Mouse (Mus musculus): Measurements from ENCODE around the gene Mpzl2. TPM values are rescaled to one million over a fixed set of nuclear protein-coding genes. Genes with fewer than 3 reads are reported as not detected.

The Mpzl2 gene
- total and polyA plus RNA-seq, 3 experiments = 0.08 to 0.39 TPM; not detected in 1

DNA sequence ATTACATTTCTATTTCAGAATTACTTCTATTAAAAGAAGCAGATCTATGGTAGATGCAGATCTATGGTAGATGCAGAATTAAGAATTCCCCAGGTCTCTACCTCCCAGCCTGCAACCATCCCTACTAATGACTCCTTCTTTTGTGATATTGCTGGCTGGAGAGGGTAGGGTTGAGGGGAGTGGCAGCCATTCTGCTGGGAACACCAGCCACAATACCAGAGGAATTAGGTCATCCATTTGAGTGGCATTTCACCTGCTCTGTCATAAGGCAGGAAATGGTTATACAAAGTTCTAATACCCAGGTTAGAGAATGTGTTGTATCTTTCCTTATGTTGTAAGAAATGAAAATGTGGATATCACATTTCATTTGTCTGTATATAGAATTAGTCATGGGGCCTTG, 48.4 kb downstream of the Mpzl2 start:
- Histone ChIP-seq H3K9ac (ENCODE audit: control insufficient read depth, low read depth, low read length, poor library complexity, severe bottlenecking) (no peak overlapping the region), H3K9me3 (replicated peaks; ENCODE audit: insufficient read depth, low read length) (no peaks in the 10 kb centered on the region), H3K27ac (ENCODE audit: control insufficient read depth, low read depth, low read length) (no peak overlapping the region), H3K4me1 (ENCODE audit: control insufficient read depth in 1 of 2, insufficient read depth in 2 of 2, low read length in 2 of 2) (no peaks in the 10 kb centered on the region), H3K36me3 (ENCODE audit: control insufficient read depth in 1 of 2, insufficient read depth in 2 of 2, low read length in 2 of 2) (no peaks in the 10 kb centered on the region), H3K27me3 (ENCODE audit: control insufficient read depth in 1 of 2, insufficient read depth in 2 of 2, low read length in 2 of 2) (peaks cover 48 to 68% of the 10 kb centered on the region in 2 experiments), H3K4me3 (ENCODE audit: control insufficient read depth in 1 of 2, insufficient read depth in 1 of 2, low read depth in 2 of 2, low read length in 2 of 2) (no peak overlapping the region), H3K79me2 (ENCODE audit: control insufficient read depth, insufficient read depth, low read length, poor library complexity) (no peaks in the 10 kb centered on the region)
- DNase-seq (ENCODE audit: low read depth, low spot score) = no peak
- TF ChIP-seq CHD2 (IDR thresholded peaks at IDR 0.05; ENCODE audit: low read length) (no peak), POLR2A (IDR thresholded peaks at IDR 0.05; ENCODE audit: control insufficient read depth in 1 of 2, insufficient read depth in 1 of 2, low read depth in 1 of 2, low read length in 2 of 2, poor library complexity in 1 of 2) (no peak), MYB (IDR thresholded peaks at IDR 0.05; ENCODE audit: low read depth, low read length) (no peak), NRF1 (IDR thresholded peaks at IDR 0.05; ENCODE audit: insufficient read depth, low read depth, low read length, poor library complexity, severe bottlenecking) (no peak), ZKSCAN1 (IDR thresholded peaks at IDR 0.05; ENCODE audit: low read depth, low read length) (no peak), USF1 (IDR thresholded peaks at IDR 0.05; ENCODE audit: low read depth, low read length) (no peak), MAX (IDR thresholded peaks at IDR 0.05; ENCODE audit: low read length) (no peak), CTCF (IDR thresholded peaks at IDR 0.05 in 2 of 3, conservative IDR thresholded peaks at IDR 0.05 in 1 of 3; ENCODE audit: control insufficient read depth in 1 of 3, insufficient read depth in 1 of 3, low read depth in 2 of 3, low read length in 3 of 3, poor library complexity in 1 of 3, severe bottlenecking in 1 of 3) (no peak), SMC3 (IDR thresholded peaks at IDR 0.05; ENCODE audit: low read depth, low read length) (no peak), BHLHE40 (IDR thresholded peaks at IDR 0.05; ENCODE audit: borderline replicate concordance, low read depth, low read length) (no peak), SIN3A (IDR thresholded peaks at IDR 0.05; ENCODE audit: low read length) (no peak), ETS1 (IDR thresholded peaks at IDR 0.05; ENCODE audit: low read depth, low read length) (no peak), HCFC1 (IDR thresholded peaks at IDR 0.05; ENCODE audit: low read depth, low read length) (no peak), E2F4 (IDR thresholded peaks at IDR 0.05; ENCODE audit: borderline replicate concordance, low read depth, low read length) (no peak), POLR2AphosphoS2 (IDR thresholded peaks at IDR 0.05; ENCODE audit: low read length) (no peak), UBTF (IDR thresholded peaks at IDR 0.05; ENCODE audit: borderline replicate concordance, insufficient read depth, low read depth, low read length) (no peak), MAZ (IDR thresholded peaks at IDR 0.05; ENCODE audit: low read depth, low read length) (no peak), TBP (IDR thresholded peaks at IDR 0.05; ENCODE audit: low read depth, low read length) (no peak), ELF1 (IDR thresholded peaks at IDR 0.05; ENCODE audit: low read depth, low read length) (no peak)

DNA sequence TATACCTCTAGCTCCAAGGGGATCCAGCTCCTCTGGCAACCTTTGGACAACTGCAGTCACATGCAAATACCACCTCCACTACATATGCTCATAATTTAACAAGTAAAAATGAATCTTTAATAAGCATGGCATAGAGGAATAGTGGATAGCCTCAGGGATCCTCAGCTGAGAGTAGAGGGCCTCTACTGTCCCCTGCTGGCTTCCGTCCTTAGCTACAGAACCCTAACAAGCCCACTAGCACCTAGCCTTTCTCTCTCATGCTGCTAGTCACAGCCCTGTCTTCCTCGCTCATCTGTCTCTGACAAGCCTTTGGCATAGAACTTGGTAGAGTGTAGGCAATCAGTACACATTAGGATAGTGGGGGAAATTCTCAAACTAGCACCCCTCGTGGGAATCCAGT, 51.2 kb downstream of the Mpzl2 start:
- H3K4me3 ChIP-seq (ENCODE audit: control insufficient read depth in 1 of 2, insufficient read depth in 1 of 2, low read depth in 2 of 2, low read length in 2 of 2) = no peak overlapping the region
- no peaks in the 10 kb centered on the region for H3K36me3 ChIP-seq (ENCODE audit: control insufficient read depth in 1 of 2, insufficient read depth in 2 of 2, low read length in 2 of 2)
- H3K27ac ChIP-seq (ENCODE audit: control insufficient read depth, low read depth, low read length) = no peak overlapping the region
- H3K27me3 ChIP-seq (ENCODE audit: control insufficient read depth in 1 of 2, insufficient read depth in 2 of 2, low read length in 2 of 2) = peaks cover 47 to 67% of the 10 kb centered on the region in 2 experiments
- TF ChIP-seq ZNF384 (IDR thresholded peaks at IDR 0.05; ENCODE audit: low read depth, low read length) = no peak
- peak; percentile 28 to 45 (median 43) for TF ChIP-seq CTCF (IDR thresholded peaks at IDR 0.05 in 2 of 3, conservative IDR thresholded peaks at IDR 0.05 in 1 of 3; ENCODE audit: control insufficient read depth in 1 of 3, insufficient read depth in 1 of 3, low read depth in 2 of 3, low read length in 3 of 3, poor library complexity in 1 of 3, severe bottlenecking in 1 of 3)
- TF ChIP-seq ZC3H11A (IDR thresholded peaks at IDR 0.05; ENCODE audit: low read depth, low read length) = peak; percentile 15; the same call in 1 of the 2 replicates
- TF ChIP-seq MAZ (IDR thresholded peaks at IDR 0.05; ENCODE audit: low read depth, low read length) = no peak
- TF ChIP-seq ELF1 (IDR thresholded peaks at IDR 0.05; ENCODE audit: low read depth, low read length) = no peak
- TF ChIP-seq RAD21 (IDR thresholded peaks at IDR 0.05; ENCODE audit: low read depth, low read length) = peak; percentile 48
- TF ChIP-seq SMC3 (IDR thresholded peaks at IDR 0.05; ENCODE audit: low read depth, low read length) = peak; percentile 60
- no peaks in the 10 kb centered on the region for H3K9me3 ChIP-seq (replicated peaks; ENCODE audit: insufficient read depth, low read length)
- no peaks in the 10 kb centered on the region for H3K79me2 ChIP-seq (ENCODE audit: control insufficient read depth, insufficient read depth, low read length, poor library complexity)
- no peaks in the 10 kb centered on the region for H3K4me1 ChIP-seq (ENCODE audit: control insufficient read depth in 1 of 2, insufficient read depth in 2 of 2, low read length in 2 of 2)
- no peak overlapping the region for H3K9ac ChIP-seq (ENCODE audit: control insufficient read depth, low read depth, low read length, poor library complexity, severe bottlenecking)
- DNase-seq (ENCODE audit: low read depth, low spot score) = peak; percentile 16
